Mouse (Mus musculus) olfactory bulb, adult 2 months (tissue): ENCODE results near the gene Fam83f.

ENCODE experiments used
- CTCF ChIP-seq: fragments of 200-500 bp; IDR thresholded peaks from 2 replicates; pipeline ENCODE4 v1.5.1; 2012; ENCODE audit warnings: low read depth, mild to moderate bottlenecking, low read length, moderate library complexity; ENCODE audit not compliant: insufficient read depth
- POLR2A ChIP-seq: fragments of 200-500 bp; IDR thresholded peaks from 2 replicates; pipeline ENCODE4 v1.6.1; 2012; ENCODE audit warnings: mild to moderate bottlenecking, low read depth, low read length, moderate library complexity; ENCODE audit not compliant: insufficient read depth

- TF ChIP-seq CTCF (no peak), POLR2A (no peak)
These were observed 31.8 kb upstream of the Fam83f start for GRCm38 (mm10) chr15:80639874-80640273.
